Mouse (Mus musculus): Measurements from ENCODE around the gene Crebbp. TPM values are rescaled to one million over a fixed set of nuclear protein-coding genes. Genes with fewer than 3 reads are reported as not detected.
A peak's percentile ranks its signal among the peaks of the same experiment; 100 is the strongest.

Gene Crebbp
- polyA plus RNA-seq, 1 experiment from 2014 or later = 14.8 TPM

- Histone ChIP-seq H3K4me2 (replicated peaks; ENCODE audit: low read depth) (no peak overlapping the region), H3K4me3 (ENCODE audit: low read depth, low read length) (no peak overlapping the region), H3K27ac (replicated peaks) (no peak overlapping the region), H3K4me1 (replicated peaks; ENCODE audit: control insufficient read depth, insufficient read depth) (no peaks in the 10 kb centered on the region), H3K9me3 (ENCODE audit: control insufficient read depth, low read length) (no peaks in the 10 kb centered on the region), H3K9ac (ENCODE audit: low read length) (no peak overlapping the region), H3K36me3 (ENCODE audit: control insufficient read depth, insufficient read depth, low read length) (peaks cover 27% of the 10 kb centered on the region), H3K27me3 (ENCODE audit: control insufficient read depth, insufficient read depth, low read length) (no peaks in the 10 kb centered on the region)
- WGBS = 93% methylated on average over 4 of the region's 4 CpGs
- TF ChIP-seq CTCF (IDR thresholded peaks at IDR 0.05; ENCODE audit: low read depth) = no peak
- no peak for TF ChIP-seq EP300 (optimal IDR thresholded peaks at IDR 0.05)
- DNase-seq (ENCODE audit: low spot score) = no peak
- ATAC-seq (ENCODE audit: low FRiP score, low TSS enrichment) = no peak
These were observed 148.9 kb downstream of the Crebbp start for GRCm38 (mm10) chr16:4064945-4065344.

GRCm38 (mm10) chr16:4053811-4054210 lies 160.0 kb downstream of the Crebbp start:
- Histone ChIP-seq H3K4me3 (ENCODE audit: low read depth, low read length) (no peak overlapping the region), H3K36me3 (ENCODE audit: control insufficient read depth, insufficient read depth, low read length) (peaks cover 29% of the 10 kb centered on the region), H3K9ac (ENCODE audit: low read length) (no peak overlapping the region), H3K4me1 (replicated peaks; ENCODE audit: control insufficient read depth, insufficient read depth) (no peaks in the 10 kb centered on the region), H3K27me3 (ENCODE audit: control insufficient read depth, insufficient read depth, low read length) (no peaks in the 10 kb centered on the region), H3K27ac (replicated peaks) (no peak overlapping the region), H3K9me3 (ENCODE audit: control insufficient read depth, low read length) (no peaks in the 10 kb centered on the region), H3K4me2 (replicated peaks; ENCODE audit: low read depth) (no peak overlapping the region)
- DNase-seq (ENCODE audit: low spot score) (no peak), ATAC-seq (ENCODE audit: low FRiP score, low TSS enrichment) (no peak)
- 82% methylated on average over 3 of the region's 3 CpGs for WGBS
- TF ChIP-seq EP300 (optimal IDR thresholded peaks at IDR 0.05) (no peak), CTCF (IDR thresholded peaks at IDR 0.05; ENCODE audit: low read depth) (0 out of 2 replicates have a peak, but pooled peaks have one; percentile 20)

GRCm38 (mm10) chr16:4052601-4053000 lies 161.2 kb downstream of the Crebbp start:
- Histone ChIP-seq H3K9ac (ENCODE audit: low read length) (no peak overlapping the region), H3K4me3 (ENCODE audit: low read depth, low read length) (no peak overlapping the region), H3K27ac (replicated peaks) (no peak overlapping the region), H3K4me1 (replicated peaks; ENCODE audit: control insufficient read depth, insufficient read depth) (no peaks in the 10 kb centered on the region), H3K36me3 (ENCODE audit: control insufficient read depth, insufficient read depth, low read length) (peaks cover 23% of the 10 kb centered on the region), H3K9me3 (ENCODE audit: control insufficient read depth, low read length) (no peaks in the 10 kb centered on the region), H3K27me3 (ENCODE audit: control insufficient read depth, insufficient read depth, low read length) (no peaks in the 10 kb centered on the region), H3K4me2 (replicated peaks; ENCODE audit: low read depth) (no peak overlapping the region)
- ATAC-seq (ENCODE audit: low FRiP score, low TSS enrichment) = no peak
- 93% methylated on average over 4 of the region's 4 CpGs for WGBS
- DNase-seq (ENCODE audit: low spot score) = no peak
- TF ChIP-seq CTCF (IDR thresholded peaks at IDR 0.05; ENCODE audit: low read depth) = no peak
- no peak for TF ChIP-seq EP300 (optimal IDR thresholded peaks at IDR 0.05)

GRCm38 (mm10) chr16:4045524-4045923 lies 168.3 kb downstream of the Crebbp start:
- H3K27me3 ChIP-seq (ENCODE audit: control insufficient read depth, insufficient read depth, low read length) = no peaks in the 10 kb centered on the region
- 79% methylated on average over 4 of the region's 4 CpGs for WGBS
- ATAC-seq (ENCODE audit: low FRiP score, low TSS enrichment) (no peak), DNase-seq (ENCODE audit: low spot score) (no peak)
- H3K9ac ChIP-seq (ENCODE audit: low read length) = no peak overlapping the region
- peaks cover 21% of the 10 kb centered on the region for H3K36me3 ChIP-seq (ENCODE audit: control insufficient read depth, insufficient read depth, low read length)
- H3K4me1 ChIP-seq (replicated peaks; ENCODE audit: control insufficient read depth, insufficient read depth) = no peaks in the 10 kb centered on the region
- TF ChIP-seq EP300 (optimal IDR thresholded peaks at IDR 0.05) = no peak
- TF ChIP-seq CTCF (IDR thresholded peaks at IDR 0.05; ENCODE audit: low read depth) = no peak
- no peaks in the 10 kb centered on the region for H3K9me3 ChIP-seq (ENCODE audit: control insufficient read depth, low read length)
- H3K4me3 ChIP-seq (ENCODE audit: low read depth, low read length) = no peak overlapping the region
- no peak overlapping the region for H3K4me2 ChIP-seq (replicated peaks; ENCODE audit: low read depth)
- no peak overlapping the region for H3K27ac ChIP-seq (replicated peaks)

- Histone ChIP-seq H3K27me3 (ENCODE audit: control insufficient read depth, insufficient read depth, low read length) (no peaks in the 10 kb centered on the region), H3K27ac (replicated peaks) (no peak overlapping the region), H3K9me3 (ENCODE audit: control insufficient read depth, low read length) (no peaks in the 10 kb centered on the region), H3K4me3 (ENCODE audit: low read depth, low read length) (no peak overlapping the region), H3K36me3 (ENCODE audit: control insufficient read depth, insufficient read depth, low read length) (peaks cover 18% of the 10 kb centered on the region), H3K9ac (ENCODE audit: low read length) (no peak overlapping the region), H3K4me2 (replicated peaks; ENCODE audit: low read depth) (no peak overlapping the region), H3K4me1 (replicated peaks; ENCODE audit: control insufficient read depth, insufficient read depth) (no peaks in the 10 kb centered on the region)
- TF ChIP-seq CTCF (IDR thresholded peaks at IDR 0.05; ENCODE audit: low read depth) = no peak
- no peak for TF ChIP-seq EP300 (optimal IDR thresholded peaks at IDR 0.05)
- no peak for ATAC-seq (ENCODE audit: low FRiP score, low TSS enrichment)
- DNase-seq (ENCODE audit: low spot score) = no peak
- WGBS = 90% methylated on average over 2 of the region's 2 CpGs
These were observed 169.7 kb downstream of the Crebbp start for GRCm38 (mm10) chr16:4044093-4044492.

GRCm38 (mm10) chr16:4041646-4042045 lies 172.2 kb downstream of the Crebbp start:
- WGBS = 97% methylated on average over 4 of the region's 4 CpGs
- ATAC-seq (ENCODE audit: low FRiP score, low TSS enrichment) = no peak
- no peaks in the 10 kb centered on the region for H3K27me3 ChIP-seq (ENCODE audit: control insufficient read depth, insufficient read depth, low read length)

More at GRCm38 (mm10) chr16:4041646-4042045, 172.2 kb downstream of the Crebbp start:
- no peak for DNase-seq (ENCODE audit: low spot score)
- peaks cover 23% of the 10 kb centered on the region for H3K36me3 ChIP-seq (ENCODE audit: control insufficient read depth, insufficient read depth, low read length)
- H3K9me3 ChIP-seq (ENCODE audit: control insufficient read depth, low read length) = no peaks in the 10 kb centered on the region
- H3K4me2 ChIP-seq (replicated peaks; ENCODE audit: low read depth) = no peak overlapping the region
- H3K9ac ChIP-seq (ENCODE audit: low read length) = no peak overlapping the region
- H3K27ac ChIP-seq (replicated peaks) = no peak overlapping the region
- TF ChIP-seq EP300 (optimal IDR thresholded peaks at IDR 0.05) (no peak), CTCF (IDR thresholded peaks at IDR 0.05; ENCODE audit: low read depth) (no peak)
- no peak overlapping the region for H3K4me3 ChIP-seq (ENCODE audit: low read depth, low read length)
- no peaks in the 10 kb centered on the region for H3K4me1 ChIP-seq (replicated peaks; ENCODE audit: control insufficient read depth, insufficient read depth)

Measured in stomach, postnatal 0 days (tissue).